Mouse (Mus musculus): ENCODE measurements around the gene Cenpx.

DNA sequence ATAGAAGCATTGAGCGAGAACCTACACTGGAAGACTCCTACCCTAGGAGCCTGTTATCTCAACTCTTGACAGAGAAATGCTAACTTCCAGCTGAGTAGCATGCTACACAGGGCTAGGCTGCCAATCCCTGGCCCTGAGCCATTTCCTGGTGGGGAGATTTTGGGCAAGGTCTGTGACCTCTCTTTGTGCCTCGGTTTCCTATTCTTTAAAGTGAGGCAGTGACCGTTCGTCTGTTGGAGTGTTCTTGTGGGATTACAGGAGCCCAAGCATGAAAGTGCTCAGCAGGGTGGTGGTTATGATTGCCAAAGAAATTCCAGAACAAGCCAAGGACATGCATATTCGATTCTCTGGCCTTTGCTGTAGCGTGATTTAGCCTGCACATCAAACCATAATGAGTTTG lies 50.8 kb downstream of the Cenpx start:
- TF ChIP-seq CTCF (IDR thresholded peaks at IDR 0.05; ENCODE audit: extremely low read depth, insufficient read depth, low read length): no peak
- no peak for TF ChIP-seq POLR2A (IDR thresholded peaks at IDR 0.05; ENCODE audit: extremely low read depth, insufficient read depth, low read length)

Measured in cortical plate, adult 2 months (tissue).